Mouse (Mus musculus): ENCODE data around the gene 6330409D20Rik.

6330409D20Rik gene

GRCm38 (mm10) chr2:32724832-32725790 lies 15.7 kb downstream of the 6330409D20Rik start:
- no peak for DNase-seq (ENCODE audit: extremely low spot score, low spot score)

DNA sequence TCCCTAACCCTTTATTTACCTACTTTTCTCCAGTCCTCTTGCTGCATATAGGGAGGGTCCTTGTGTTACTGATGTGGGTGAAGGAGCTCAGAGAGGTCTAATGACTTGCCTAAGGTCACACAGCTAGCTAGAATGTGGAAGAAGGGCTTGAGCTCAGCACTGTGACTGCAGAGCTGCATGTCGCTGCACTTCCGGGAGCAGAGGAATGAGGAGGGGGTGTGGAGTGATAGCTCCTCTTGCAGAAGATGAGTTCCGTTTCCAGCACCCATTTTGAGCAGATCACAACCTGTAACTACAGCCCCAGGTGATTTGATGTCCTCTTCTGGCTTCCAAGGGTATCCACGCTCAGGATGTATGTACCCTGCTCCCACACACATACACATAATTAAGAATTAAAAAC lies 16.7 kb downstream of the 6330409D20Rik start:
- DNase-seq (ENCODE audit: extremely low spot score, low spot score): no peak

DNA sequence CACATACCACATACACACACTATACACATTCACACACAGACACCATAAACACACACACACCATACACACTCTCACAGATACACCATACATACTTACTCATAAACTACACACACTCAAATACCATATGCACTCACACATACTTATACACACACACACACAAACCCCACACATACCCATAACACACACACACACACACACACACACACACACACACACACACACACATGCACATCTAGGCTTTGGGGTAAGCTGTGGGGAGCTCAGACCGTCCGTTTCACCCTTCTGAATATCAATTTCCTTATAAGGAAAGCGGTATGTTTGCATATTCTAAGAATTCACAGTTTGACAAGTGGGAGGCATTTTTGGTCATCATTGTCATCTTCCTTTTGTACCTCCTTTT lies 18.2 kb downstream of the 6330409D20Rik start:
- DNase-seq (ENCODE audit: extremely low spot score, low spot score): no peak

- DNase-seq (ENCODE audit: extremely low spot score, low spot score): no peak
These were observed 18.8 kb downstream of the 6330409D20Rik start for GRCm38 (mm10) chr2:32722046-32722445.

GRCm38 (mm10) chr2:32720681-32721229 lies 20.1 kb downstream of the 6330409D20Rik start, which contains the start of gene Sh2d3c:
Gene Sh2d3c (plus strand): TSS chr2:32721055.
- no peak for DNase-seq (ENCODE audit: extremely low spot score, low spot score)

DNA sequence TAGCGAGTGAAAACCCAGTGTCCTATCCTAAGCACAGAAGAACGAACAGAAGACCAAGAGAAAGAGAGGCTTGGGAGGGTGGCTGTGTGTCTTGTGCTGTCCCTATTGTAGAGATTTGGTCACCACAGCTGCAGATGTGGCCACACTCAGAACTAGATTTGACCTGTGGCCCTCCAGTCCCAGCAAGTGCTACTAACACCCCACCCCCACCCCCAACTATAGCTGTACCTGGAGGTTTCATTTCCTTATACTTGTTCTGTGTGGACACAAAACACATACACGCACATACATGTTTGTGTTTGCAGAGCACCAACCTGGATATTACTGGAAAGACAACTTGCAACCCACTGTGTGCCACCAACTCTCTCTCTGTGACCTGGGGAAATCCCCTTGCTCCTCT lies 20.8 kb downstream of the 6330409D20Rik start:
- DNase-seq (ENCODE audit: extremely low spot score, low spot score): no peak

GRCm38 (mm10) chr2:32718761-32719160 lies 22.1 kb downstream of the 6330409D20Rik start:
- no peak for DNase-seq (ENCODE audit: extremely low spot score, low spot score)

- no peak for DNase-seq (ENCODE audit: extremely low spot score, low spot score)
These were observed 25.8 kb downstream of the 6330409D20Rik start for GRCm38 (mm10) chr2:32714987-32715425.

DNA sequence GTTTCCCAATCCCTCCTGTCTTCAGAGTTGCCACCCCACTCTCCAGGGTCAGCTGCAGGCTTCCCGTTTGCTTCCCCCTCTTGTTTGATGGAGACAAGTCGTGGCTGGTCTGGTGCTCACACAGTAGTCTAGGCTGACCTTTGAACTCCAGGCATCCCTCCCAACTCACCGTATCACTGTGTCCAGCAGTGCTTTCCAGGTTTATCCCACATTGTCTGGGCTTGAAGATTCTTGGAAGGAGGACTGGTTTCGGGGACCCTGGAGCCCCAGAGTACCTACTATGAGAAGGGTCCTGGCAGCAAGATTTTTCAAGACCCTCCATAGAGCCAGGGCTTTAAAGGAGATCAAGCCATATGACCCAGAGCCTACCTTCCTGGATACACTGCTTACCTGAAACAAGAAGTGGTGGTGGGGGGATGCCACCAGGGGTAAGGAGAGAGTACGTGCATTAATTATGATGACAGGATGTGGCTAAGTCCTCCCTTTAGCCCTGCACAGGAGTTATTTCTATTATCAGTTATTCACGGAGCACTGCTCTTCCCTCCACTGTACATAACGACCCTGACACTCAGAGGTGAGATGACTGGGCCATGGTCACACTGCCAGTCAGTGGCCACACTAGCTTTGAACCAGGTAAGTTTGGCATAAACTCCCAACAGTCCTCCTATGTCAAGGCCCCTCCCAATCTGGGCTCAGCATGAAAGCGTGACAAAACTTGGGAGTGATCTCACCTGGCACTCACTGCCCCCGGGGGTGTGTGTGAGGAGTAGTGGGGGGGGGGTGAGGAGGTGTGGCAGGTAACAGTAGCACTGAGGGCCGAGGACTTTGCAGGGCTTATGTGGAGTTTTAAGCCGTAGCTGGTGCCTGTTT lies 26.5 kb downstream of the 6330409D20Rik start:
- DNase-seq (ENCODE audit: extremely low spot score, low spot score): no peak

- peak; percentile 94 for DNase-seq (ENCODE audit: extremely low spot score, low spot score)
These were observed 27.6 kb downstream of the 6330409D20Rik start, which contains the start of gene Cdk9 for GRCm38 (mm10) chr2:32712934-32713817. Gene Cdk9 (minus strand): TSS chr2:32713076.

DNA sequence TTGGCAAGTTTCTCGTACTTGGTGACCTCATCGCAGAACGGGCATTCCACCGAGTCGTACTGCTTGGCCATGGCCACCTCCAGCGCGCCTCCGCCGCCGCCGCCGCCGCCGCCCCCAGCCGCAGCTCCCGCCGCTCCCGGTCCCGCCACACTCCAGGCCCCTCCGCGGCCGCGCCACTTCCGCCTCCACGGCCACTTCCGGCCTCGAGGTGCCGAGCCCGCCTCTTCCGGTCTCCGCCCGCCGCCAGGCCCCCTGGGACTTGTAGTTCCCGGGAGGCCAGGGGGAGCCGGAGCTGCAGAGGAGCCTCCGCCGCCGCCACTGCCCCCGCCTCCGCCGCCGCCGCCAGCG lies 28.3 kb downstream of the 6330409D20Rik start:
- DNase-seq (ENCODE audit: extremely low spot score, low spot score): peak; percentile 97

DNA sequence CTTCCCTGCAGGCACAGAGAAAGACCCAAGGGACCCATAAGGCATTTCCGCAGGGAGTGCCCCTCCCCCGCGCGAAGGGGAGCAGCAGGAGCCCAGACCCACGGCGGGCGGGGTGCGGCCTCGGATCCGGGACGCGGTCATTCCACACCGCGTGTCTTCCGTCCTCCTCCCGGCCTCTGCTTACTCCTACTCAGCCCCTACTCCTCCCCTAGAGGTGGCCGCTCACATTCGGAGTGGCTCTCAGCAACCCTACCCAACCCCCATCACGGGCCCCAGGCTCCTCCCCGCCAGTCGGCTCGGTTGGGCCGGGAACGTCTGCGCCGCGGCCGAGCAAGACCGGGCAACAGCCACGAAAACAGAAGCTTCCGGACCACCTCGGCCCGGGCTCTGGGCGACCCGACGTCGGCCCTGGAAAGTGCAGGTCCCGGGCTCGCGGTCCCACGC lies 28.7 kb downstream of the 6330409D20Rik start:
- DNase-seq (ENCODE audit: extremely low spot score, low spot score): peak; percentile 65

GRCm38 (mm10) chr2:32711301-32712056 lies 29.3 kb downstream of the 6330409D20Rik start:
- DNase-seq (ENCODE audit: extremely low spot score, low spot score): no peak

GRCm38 (mm10) chr2:32710425-32710824 lies 30.4 kb downstream of the 6330409D20Rik start:
- DNase-seq (ENCODE audit: extremely low spot score, low spot score): no peak

- no peak for DNase-seq (ENCODE audit: extremely low spot score, low spot score)
These were observed 31.2 kb downstream of the 6330409D20Rik start for GRCm38 (mm10) chr2:32709521-32710137.

- peak; percentile 73 for DNase-seq (ENCODE audit: extremely low spot score, low spot score)
These were observed 32.2 kb downstream of the 6330409D20Rik start for GRCm38 (mm10) chr2:32708643-32709042.

DNA sequence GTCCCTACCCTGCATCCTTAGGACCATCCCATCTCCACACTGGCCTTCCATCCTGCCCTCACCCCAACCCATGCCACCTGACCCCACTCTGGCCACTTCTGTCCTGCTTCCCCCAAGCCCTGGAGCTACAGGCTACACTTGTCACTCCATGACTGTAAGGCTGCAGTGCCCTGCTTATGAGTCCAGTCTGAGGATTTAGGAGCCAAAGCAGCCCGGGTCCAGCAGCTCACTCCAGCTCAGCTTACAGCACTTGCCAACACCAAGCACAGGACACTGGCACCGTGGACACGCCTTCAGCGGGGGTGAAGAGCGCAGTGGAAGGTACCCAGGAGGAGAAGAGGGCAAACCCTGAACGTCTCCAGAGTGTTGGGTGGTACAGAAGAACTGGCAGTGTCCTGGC lies 33.8 kb downstream of the 6330409D20Rik start:
- no peak for DNase-seq (ENCODE audit: extremely low spot score, low spot score)

- no peak for DNase-seq (ENCODE audit: extremely low spot score, low spot score)
These were observed 35.8 kb downstream of the 6330409D20Rik start for GRCm38 (mm10) chr2:32705018-32705417.

DNA sequence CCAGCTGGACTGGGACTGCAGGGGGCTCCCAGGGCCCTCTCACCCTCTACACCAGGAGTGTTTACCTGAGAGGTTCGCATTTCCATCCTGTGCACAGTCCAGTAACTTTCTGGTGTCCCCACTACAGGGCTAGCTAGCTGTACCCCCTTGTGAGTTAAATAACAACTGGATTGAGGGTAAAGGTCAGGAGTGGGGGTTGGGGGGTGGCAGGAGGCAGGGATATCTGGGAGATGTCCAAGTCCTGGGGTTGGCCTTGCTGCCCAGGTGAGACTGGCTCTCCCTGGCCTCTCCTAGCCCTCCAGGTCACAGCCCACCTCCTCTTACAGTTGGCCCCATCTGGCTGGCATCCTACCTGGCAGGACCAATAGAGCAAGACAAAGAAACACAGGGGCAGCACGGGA lies 36.8 kb downstream of the 6330409D20Rik start, which contains the start of gene Fpgs:
Fpgs (minus strand) TSS at position 125 of the 401 bp plus-strand sequence.
- no peak for DNase-seq (ENCODE audit: extremely low spot score, low spot score)

All from neural tube, embryonic 10.5 days (tissue).